Mouse (Mus musculus): ENCODE results near the gene Cpox.
"Not testable (repeated sequence)": the region's sequence is repeated elsewhere in the genome, so short reads cannot be mapped to it uniquely, and the experiment has no call there.

Gene Cpox

DNA sequence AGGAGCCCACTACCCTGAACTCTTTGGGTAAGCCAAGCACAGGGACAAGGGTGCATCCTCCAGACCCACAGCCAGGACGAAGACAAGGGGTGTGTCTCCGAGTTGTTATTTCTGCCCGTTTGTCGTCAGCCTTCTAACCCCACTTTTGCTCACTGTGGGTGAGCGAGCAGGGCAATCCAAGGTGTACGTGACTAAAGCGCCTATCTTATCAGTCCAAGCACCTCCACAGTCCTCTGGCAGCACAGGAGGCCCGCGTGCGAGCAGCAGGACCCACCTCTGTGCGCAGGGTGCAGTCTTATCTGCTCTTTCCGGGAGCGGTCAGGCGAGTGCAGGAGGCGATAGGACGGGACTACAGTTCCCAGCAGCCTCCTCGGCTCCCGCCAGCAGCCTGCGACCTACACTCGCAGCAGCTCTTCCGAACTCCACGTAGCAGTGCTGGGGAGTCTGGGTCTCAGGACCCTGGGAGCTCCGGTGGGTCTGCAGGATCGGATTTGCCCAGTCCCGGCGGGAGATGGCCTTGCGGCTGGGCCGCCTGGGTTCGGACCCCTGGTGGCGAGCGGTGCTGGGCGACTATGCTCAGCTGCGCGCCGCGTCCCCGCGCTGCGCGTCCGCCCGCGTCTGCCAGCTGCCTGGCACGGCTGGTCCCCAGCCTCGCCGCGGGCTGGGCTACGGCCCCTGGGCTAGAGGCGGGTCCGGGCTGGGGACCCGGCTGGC is at the start of gene Cpox:
Cpox (plus strand) TSS at position 376 of the 714 bp plus-strand sequence.
- DNase-seq (ENCODE audit: extremely low read depth, insufficient read length, low spot score), result peak; percentile 88

DNA sequence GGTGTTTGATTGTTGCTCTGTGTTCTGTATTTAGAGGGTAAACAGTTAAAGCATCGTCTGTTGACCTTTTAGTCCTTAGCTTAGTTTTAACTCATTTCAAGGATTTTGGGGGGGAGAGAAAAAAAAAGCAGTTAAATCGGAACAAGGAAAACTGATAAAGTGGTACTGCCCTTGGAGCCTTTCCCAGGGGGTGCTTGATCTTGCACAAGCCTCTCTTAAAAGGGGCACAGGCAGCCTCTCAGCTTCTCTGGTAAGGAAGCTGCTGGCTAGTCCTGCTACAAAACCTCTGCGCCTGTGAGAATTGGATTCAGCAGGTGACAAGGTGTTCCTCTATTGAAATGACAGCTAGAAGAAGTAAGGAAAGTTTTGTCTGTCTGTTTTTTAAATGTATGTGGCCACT is 47.7 kb upstream of the Cpox start:
- no peak for DNase-seq (ENCODE audit: extremely low read depth, insufficient read length, low spot score)

DNA sequence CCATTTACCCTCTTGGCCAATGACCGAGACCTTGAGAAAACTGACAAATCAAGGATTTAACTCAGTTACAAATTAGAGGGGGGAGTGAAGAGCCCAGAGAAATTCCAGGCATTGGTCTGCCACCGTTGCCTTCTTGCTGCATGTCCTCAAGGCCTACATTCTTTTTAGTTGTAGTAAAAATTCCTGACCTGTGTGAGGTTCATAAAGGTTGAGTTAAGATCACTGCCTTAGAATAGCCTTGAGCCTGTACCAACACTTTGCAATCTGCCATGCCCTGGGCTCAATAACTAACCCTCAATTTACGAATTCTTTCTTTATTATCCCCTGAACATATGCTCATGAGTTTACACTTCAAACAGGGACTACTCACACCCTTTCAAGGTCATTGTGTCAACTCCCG is 47.0 kb upstream of the Cpox start:
- DNase-seq (ENCODE audit: extremely low read depth, insufficient read length, low spot score), result no peak

DNA sequence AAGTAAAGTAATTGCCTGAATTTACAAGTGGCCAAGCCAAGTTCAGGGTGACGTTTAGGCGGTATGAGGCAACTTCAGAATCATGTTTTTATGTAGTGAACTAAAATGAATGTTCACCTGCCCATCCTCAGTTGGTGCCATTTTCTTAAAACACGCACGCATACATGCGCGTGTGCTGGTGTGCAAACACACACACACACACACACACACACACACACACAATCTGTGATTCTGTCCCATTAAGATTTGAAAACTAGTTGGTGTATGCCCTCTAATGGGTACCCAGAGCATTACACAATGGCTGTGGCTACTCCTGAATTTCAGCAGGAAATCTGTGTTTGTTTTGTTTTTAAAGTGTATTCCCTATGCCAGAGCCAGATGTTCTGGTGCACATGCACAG is 46.1 kb upstream of the Cpox start:
- DNase-seq (ENCODE audit: extremely low read depth, insufficient read length, low spot score), result no peak

DNA sequence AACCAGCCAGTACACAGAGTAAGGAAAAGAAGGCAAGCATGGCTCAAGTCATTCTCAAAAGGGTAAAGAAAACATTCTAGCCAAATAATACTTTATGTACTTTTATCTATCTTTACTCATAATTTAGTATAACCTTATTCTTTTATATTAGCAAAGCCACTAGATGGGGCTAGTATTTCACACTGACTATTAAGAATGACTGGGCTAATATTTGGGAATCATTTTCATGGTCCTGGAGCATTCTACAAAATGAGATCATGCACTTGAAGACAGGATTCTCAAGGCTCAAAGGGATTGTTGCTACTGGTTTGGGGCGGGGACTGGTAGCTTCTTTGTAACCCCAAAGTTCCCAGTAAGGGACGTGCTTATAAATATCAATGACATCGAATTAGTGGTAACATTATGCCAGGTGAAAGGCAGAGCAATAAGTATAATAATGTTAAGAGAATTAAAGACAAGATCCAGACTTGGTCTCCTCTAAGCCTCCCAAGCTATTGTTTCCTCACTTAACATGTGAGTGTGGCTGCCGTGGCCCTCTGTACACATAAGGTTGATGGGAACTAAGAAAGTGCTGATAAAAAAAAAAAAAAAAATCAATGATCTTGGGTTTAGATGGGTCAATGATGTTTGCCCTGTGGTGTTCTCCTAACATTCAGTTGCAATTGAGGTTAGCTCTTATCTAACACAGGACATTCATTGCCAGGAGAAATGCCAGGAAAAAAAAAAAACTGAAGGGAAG is 42.3 kb upstream of the Cpox start:
- DNase-seq (ENCODE audit: extremely low read depth, insufficient read length, low spot score), result no peak

DNA sequence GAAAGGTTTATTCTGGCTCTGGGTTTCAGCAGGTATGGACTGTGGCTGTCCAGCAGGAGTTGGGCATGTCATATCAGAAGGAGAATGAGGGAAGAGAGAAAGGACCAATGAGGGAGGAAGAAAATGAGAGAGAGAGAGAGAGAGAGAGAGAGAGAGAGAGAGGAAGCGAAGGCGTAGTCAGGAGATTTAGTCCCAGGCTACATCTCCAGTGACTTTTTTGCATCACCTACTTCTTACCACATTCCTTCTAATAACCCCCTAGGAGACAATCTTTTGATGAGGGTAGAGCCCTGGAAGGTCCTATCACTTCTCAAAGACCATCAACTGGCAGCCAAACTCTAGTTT is 41.8 kb upstream of the Cpox start:
- no peak for DNase-seq (ENCODE audit: extremely low read depth, insufficient read length, low spot score)

DNA sequence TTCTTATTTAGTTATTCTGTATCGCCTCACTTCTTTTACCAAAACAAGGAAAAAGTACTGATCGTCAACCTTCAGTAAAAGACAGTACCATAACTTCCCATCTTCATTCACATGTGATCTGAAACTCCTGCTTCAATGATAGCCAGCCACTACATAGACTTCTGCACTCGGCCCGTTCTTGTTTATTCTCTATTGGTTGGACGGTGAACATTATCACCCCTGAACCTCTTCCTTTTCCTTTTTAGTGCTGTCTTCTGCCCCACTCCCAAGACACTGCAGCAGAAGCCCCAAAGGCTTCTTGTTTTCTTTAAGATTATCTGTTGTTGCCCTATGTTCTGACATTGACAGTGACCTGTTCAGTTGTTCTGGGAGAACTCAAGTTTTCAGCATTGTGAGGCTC is 41.1 kb upstream of the Cpox start:
- DNase-seq (ENCODE audit: extremely low read depth, insufficient read length, low spot score), result no peak

DNA sequence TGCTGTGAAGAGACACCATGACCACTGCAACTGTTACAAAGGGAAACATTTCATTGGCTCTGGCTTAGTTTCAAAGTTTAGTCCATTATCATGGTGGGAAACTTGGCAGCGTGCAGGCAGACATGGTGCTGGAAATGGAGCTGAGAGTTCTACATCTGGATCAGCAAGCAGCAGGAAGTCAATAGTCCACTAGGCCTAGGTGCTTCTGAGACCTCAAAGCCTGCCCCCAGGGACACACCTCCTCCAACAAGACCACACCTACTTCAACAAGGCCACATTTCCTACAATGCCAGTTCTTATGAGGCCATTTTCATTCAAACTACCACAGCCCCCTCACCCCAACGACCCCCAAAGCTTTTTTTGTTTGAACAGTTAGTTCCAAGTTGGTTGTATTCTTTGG is 40.4 kb upstream of the Cpox start:
- DNase-seq (ENCODE audit: extremely low read depth, insufficient read length, low spot score), result no peak

DNA sequence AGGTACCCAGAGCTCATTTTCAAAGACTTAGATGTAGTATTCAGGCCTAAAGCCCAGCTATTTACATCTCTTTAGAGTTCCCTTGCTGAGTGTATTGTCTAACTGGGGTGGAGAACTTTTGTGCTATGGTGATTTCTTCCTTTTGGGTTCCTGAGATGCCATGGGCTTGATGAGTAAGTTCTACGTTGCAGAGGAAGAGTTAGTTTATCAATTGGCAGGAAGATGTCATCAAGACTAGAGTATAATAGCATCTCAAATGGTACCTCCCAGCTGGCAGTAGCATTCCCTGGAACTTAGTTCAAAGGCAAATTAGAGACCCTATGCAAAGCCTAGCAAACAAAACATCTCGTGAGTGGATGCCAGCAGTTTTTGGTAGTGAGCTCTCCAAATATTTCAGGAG is 34.2 kb upstream of the Cpox start:
- DNase-seq (ENCODE audit: extremely low read depth, insufficient read length, low spot score), result no peak

DNA sequence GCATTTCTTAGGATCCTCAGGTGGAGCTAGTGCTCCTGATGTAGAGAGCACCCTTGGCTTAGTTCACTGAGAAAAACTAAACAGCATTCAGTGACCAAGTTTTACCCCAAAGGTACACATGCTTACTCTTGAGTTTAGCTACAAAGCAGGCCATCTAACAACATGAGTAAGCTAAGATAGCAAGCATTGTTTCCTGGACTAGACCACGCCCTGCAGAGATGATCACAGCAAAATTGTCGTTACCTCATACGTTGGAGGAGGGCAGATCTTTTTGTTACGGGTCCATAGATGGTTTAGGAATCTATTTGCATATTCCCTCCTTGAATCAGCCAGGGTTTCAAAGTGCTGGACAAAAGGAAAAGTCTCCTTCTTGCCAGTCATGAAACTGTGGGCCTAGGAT is 32.6 kb upstream of the Cpox start:
- DNase-seq (ENCODE audit: extremely low read depth, insufficient read length, low spot score), result no peak

DNA sequence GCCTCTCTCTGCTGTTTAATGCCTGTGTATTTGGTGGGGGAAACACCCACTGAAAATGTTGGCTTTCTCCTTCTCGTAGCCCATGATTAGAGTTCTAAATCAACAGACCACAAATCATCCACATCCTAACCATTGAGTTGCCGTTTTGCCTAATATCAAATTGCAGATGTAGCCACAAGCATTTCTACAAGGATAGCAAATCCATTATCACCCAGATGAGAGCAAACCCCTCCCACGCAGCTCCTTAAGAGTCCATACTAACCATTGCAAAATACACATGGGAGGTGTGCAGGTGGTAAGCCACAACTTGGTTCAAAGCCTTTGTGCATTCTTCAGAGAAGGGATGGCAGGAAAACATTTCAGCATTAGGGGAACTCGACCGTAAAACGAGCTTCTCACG is 32.1 kb upstream of the Cpox start:
- DNase-seq (ENCODE audit: extremely low read depth, insufficient read length, low spot score), result no peak

DNA sequence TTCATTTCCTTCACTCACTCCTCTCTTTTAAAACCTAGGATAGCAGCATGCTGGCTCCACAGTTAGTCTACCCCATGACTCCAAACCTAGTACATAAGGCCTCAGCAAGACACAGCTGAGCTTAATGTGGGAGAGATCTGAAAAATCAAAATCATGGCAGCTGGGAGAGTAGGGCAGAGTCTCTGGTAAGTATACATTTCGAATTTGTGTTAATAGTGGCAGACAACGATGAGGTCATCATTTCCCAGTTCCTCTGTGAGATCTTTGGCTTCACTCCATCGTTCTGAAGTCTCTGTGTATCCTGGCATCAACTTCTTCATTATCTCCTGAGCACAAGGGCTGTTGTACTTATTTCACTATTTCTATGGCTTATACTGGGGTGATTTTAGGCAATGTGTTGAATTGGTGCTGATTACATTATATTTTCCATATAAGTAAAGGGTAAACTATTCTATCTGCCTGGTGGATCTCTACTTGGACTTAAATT is 31.4 kb upstream of the Cpox start, which contains the start of gene E330017A01Rik:
E330017A01Rik (minus strand) TSS at position 51 of the 487 bp plus-strand sequence.
- no peak for DNase-seq (ENCODE audit: extremely low read depth, insufficient read length, low spot score)

DNA sequence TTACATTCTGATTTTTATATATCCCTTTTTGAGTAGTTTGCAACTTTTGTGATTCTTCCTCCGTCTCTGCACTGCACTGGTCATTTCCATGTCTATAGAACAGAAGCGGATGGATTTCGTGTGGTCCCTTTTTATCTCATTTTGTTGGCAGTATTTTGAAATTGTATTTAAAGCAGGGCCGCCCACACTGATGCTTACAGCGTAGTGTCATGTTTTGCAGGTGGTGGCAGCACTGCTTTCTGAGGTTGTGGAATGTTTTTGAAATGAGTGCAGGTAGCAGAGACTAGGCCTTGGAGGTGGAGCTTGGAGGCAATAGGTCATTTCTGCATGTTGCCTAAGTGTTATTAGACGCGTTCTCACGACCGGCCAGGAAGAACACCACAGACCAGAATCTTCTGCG is 20.1 kb upstream of the Cpox start:
- DNase-seq (ENCODE audit: extremely low read depth, insufficient read length, low spot score), result no peak

DNA sequence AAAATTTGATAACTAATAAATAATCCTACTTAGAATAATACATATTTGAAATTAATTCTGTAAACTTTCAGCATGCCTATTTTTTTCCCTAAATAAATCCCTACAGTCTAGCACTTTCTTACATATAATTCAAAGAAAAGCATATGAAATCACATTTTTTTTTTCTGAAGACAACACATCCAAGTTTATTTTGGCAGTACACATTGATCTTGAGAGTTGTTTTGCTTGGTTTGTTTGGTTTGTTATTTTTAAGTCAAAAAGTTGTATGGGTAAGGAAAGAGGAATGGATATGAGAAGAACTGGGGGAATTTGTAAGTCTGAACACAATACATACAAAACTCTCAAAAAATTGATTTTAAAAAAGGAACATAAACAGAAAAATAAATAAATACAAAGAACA is 14.3 kb upstream of the Cpox start:
- DNase-seq (ENCODE audit: extremely low read depth, insufficient read length, low spot score), result no peak

DNA sequence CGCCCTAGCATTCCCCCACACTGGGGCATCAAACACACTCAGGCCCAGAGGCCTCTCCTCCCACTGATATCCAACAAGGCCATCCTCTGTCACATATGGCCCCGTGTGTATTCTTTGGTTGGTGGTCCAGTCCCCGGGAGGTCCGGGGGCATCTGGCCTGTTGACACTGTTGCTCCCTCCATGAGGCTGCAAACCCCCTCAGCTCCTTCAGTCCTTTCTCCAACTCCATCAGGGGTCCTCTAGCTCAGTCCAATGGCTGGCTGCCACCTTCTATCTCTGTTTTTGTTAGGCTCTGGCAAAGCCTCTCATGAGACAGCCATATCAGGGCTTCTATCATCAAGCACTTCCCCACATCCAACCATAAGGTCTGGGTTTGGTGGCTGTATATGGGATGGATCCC is 13.6 kb upstream of the Cpox start:
- no peak for DNase-seq (ENCODE audit: extremely low read depth, insufficient read length, low spot score)

DNA sequence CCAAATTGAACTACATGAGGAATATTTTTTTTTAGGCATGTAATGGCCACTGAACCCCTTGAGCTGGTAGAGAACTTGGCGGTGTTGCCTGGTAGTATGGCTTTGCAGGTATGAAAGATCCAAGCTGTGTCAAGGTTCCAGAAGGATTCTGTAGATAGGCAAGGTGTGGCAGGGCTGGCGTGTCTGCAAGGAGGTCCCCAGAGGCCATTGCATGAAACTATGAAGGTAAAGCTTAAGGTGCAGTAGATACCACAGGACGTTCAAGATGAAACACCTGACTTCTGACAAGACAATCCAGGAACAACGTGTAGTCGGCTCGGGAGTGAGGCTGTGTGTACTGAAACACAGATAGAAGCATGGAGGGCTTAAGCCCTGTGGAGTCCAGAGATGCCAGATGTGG is 11.4 kb upstream of the Cpox start:
- no peak for DNase-seq (ENCODE audit: extremely low read depth, insufficient read length, low spot score)

DNA sequence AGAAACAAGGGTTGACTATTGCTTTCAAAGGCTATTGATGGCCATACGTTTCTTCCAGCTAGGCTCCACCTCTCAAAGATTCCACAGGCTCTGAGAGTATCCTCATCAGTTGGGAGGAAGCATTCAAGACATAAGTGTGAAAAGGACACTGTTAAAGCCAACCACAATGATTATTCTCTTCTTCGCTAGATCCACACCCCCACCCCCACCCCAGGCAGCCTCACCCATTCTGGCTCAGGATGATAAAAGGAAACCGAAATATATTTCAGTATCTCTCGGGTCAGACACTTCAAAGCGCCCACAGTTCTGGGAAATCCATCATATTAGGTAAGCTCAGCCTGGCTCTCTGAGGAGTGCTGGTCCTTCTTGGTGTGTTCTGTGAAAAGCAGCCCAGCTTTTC is 8.3 kb upstream of the Cpox start:
- no peak for DNase-seq (ENCODE audit: extremely low read depth, insufficient read length, low spot score)

DNA sequence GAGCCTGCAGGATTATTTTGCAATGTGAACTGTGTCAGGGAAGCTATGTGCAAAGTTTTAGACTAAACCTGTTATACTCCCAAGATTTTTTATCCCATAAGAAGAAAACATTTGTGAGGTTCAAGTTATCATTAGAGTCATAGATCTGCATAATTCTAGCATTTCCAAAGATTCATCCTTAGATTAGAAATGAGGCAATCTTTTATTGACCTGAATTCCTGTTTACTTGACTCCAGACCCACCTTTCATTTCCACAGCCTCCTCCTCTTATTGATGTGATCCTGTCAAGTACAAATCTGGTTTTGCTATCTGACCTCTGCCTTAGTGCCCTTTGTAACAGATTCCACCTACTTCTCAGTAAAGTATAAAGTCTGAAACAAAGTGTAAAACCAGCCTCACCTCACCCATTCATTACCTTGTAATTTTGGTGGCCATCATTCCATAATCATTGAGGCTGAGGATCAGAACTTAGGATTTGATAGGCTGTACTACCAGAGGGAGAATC is 7.8 kb upstream of the Cpox start:
- DNase-seq (ENCODE audit: extremely low read depth, insufficient read length, low spot score), result no peak

DNA sequence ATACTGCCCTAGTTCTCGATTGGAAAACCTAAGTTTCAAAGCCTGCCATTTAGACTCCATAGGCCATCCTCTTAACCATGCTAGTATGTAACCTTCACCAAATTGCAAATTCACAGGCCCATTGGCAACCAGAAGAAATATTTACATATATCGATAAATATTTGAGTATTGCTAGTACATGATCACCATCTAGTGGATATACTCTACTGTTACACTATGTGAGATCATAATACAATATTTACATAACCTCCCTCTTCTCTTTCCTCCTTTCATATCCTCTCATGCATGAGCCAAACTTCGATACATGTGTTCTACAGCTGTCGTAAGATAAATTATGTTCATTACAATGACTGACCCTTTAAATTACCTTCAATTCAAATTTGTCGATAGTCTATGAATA is 7.1 kb upstream of the Cpox start:
- DNase-seq (ENCODE audit: extremely low read depth, insufficient read length, low spot score), result no peak

DNA sequence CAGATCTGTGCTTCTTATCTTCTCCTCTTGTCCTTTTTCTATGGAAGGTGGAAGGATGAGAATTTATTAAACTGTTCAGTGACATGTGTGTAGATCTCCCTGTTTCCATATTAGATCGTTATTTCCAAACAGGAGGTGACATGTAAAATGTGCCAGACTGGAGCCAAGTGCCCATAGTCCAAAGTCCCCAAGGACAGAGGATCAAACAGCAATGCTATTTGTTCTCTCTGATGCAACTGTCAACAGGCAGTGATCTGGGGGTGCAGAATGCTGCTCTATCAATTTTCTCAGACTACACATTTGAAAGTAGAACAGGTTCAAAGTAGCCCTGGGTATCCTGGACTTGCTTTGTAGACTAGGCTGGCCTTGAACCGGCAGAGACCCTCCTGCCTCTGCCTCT is 6.3 kb upstream of the Cpox start:
- DNase-seq (ENCODE audit: extremely low read depth, insufficient read length, low spot score), result no peak

DNA sequence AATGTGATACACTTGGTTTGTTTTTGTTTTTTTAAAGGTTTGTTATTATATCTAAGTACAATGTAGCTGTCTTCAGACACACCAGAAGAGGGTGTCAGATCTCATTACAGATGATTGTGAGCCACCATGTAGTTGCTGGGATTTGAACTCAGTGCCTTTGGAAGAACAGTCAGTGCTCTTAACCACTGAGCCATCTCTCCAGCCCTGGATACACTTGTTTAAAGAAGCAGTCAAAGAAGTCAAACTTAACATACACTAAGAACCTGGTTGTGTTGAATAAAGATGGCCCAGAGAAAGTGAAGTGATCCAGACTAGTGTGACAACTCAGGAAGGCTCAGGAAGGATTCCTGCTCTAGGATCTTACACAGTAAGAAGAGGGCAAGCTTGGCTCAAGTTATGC is 5.0 kb upstream of the Cpox start:
- not testable (repeated sequence) for DNase-seq (ENCODE audit: extremely low read depth, insufficient read length, low spot score)

DNA sequence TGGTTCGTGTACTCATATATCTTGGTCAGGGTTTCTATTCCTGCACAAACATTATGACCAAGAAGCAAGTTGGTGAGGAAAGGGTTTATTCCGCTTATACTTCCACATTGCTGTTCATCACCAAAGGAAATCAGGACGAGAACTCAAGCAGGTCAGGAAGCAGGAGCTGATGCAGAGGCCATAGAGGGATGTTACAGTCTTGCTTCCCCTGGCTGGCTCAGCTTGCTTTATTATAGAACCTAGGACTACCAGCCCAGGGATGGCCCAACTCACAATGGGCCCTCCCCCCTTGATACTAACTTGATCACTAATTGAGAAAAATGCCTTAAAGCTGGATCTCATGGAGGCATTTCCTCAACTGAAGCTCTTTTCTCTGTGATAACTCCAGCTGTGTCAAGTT is 3.4 kb upstream of the Cpox start:
- DNase-seq (ENCODE audit: extremely low read depth, insufficient read length, low spot score), result not testable (repeated sequence)

Measured in 3134 (cell line).